Mouse (Mus musculus): ENCODE results near the gene Prkcb.
A peak's percentile ranks its signal among the peaks of the same experiment; 100 is the strongest.

Prkcb gene

DNA sequence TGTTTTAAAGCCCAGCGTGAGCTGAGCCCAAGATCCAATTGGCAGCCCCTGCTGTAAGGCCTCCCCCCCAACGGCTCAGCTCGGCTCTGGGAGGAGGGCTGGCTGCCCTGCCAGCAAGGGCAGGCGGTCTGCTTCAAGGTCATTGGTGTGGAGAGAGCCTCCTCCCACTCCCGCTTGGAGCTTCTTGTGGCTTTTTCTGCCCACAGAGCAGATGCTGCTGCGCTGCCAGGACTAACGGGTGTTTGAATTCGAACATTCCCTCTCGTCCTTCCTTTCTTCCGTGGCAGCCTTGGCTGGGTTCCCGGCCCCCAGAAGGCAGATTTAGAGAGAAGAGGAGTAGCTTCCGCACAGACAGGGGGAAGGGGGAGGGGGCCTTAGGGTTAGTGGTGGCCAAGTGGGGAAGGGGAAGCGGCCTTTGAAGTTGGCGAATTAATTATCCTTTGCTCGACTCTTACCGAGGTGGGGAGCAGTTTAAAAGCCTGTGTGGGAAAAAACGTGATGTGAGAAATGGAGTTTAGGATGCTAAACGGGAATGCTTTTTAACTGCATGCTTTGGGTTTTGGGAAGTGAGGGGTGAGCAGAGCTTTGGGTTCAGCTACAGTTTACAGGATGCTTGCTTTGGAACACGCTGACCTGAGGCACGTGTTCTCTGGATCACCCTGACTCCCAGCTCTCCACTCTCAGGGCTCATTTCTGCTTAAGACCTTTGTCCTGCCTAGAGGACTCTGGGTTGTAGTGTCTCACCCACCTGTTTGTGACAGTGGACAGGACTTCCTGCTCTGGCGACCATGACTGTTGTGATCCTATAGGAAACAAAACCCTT lies 116.2 kb downstream of the Prkcb start:
- peak; percentile 70 for DNase-seq (ENCODE audit: low read depth)

DNA sequence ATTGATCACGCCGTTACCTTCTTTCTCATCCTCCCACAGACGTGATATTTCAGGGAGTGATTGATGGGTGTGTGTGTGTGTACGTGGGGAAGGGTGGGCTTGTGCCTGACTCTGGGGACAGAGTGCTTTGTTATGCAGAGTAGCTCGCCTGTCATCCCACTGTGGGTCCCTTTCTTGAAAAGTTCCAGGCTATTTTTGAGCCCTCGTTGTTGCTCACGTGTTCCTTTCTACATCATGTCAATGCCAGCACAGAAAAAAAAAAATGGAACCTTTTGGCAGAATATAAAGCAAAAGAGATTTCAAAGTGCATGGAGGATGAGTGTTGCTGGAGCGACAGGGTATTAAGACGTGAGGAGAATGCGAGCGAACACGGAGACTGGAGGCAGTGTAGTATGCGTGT lies 118.1 kb downstream of the Prkcb start:
- no peak for DNase-seq (ENCODE audit: low read depth)

DNA sequence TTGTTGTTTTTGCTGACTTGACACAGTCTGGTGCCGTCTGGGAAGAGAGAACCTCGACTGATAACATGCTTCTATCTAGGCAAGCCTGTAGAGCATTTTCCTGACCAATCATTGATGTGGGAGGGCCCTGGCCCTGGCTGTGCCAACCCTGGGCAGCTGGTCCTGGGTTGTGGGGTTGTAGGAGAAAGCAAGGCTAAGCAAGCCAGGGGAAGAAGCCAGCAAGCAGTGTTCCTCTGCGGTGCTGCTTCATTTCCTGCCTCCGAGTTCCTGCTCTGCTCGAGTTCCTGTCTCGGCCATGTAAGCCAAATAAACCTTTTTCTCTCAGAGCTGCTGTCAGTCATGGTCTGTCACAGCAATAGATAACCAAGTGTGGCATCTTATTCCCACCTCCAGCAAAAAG lies 121.4 kb downstream of the Prkcb start:
- DNase-seq (ENCODE audit: low read depth), result no peak

DNA sequence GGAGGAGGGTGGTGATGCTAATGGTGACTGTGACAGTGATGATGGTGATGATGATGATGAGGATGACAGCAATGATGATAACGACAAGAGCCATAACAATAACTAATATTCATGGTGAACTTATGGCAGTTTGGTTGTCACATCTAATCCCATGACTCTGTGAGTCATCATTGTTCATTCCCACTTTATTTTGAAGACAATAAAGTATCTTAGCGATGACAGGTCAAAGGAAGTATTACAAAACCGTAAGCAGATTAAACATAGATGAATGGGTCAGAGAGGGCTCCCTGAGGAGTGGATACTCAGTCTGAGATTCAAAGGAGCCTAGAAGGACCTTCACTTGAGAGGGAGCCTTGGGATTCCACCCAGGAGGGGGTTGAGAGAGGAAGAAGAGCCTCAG lies 122.3 kb downstream of the Prkcb start:
- no peak for DNase-seq (ENCODE audit: low read depth)

DNA sequence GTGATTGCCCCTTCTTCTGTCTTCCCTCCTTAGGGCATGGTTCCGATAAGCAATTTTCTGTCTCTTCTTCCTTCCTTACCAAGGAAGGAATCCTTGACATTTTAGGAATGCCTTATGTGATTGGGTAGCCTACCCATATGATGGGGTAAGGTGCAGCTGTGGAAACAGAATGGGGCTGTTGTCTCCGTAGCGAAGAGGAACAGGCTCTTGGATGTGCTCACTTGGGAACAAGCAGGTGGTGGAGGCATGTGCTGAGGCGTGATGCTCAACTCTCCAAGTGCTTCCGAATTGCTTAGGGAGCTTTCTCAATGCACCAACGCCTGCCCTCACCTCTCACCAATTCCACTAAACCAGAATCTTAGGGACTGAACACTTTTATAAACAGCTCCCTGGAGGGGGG lies 124.7 kb downstream of the Prkcb start:
- no peak for DNase-seq (ENCODE audit: low read depth)

DNA sequence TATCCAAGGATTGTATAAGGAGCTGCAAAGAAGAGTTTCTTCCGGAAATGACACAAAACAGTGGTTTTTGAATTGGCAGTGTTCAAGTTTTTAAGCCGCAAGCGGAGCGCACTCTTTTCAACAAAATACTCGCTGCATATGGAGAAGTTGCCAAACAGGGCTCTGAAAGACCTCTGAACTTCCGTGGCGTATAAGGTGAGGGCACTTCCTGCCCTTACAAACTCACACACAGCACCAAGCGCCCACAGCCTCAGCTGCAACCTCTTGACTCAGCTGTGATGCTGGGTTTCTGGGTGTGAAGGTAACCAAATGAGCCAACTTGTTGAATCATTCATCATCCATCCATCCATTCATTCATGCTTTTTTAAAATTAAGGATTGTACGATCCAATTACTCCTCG lies 125.6 kb downstream of the Prkcb start:
- peak; percentile 37 for DNase-seq (ENCODE audit: low read depth)

DNA sequence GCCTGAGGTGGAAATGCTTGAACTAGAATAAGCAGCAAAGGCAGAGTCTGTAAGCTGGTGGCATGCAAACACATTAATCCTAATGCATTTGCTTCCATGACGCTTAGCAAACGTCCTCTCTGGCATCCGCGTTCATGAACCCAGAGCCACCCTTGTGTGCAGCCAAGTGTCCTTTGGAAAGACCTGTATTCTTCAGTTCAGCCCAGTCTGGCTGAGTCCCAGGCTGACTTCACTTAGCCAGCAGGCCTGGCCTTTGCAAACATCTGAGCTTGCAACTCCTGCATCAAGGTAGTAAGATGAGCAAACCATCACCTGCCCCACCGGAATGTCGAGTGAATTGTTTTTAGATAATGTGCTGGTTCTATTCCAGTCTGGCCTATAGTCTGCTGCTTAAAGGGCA lies 126.1 kb downstream of the Prkcb start:
- DNase-seq (ENCODE audit: low read depth), result no peak

DNA sequence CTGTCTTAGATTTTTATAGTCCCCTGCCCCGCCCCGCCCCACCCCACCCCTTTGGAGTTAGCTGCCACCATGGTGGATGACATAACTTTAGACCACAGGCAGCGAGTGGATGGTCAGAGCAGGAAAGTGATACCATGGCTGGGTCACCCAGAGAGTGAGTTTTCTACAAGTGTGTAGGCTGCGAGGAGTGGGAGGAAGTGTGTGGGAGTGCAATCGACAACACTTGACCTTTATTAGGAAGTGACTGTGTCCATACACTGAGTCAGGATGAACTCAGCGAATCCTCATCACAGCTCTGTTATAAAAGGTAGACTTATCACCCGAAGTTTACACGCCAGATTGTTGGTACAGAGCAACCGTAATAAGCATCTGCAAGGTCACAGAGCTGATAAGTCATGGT lies 126.8 kb downstream of the Prkcb start:
- peak; percentile 70 for DNase-seq (ENCODE audit: low read depth)

DNA sequence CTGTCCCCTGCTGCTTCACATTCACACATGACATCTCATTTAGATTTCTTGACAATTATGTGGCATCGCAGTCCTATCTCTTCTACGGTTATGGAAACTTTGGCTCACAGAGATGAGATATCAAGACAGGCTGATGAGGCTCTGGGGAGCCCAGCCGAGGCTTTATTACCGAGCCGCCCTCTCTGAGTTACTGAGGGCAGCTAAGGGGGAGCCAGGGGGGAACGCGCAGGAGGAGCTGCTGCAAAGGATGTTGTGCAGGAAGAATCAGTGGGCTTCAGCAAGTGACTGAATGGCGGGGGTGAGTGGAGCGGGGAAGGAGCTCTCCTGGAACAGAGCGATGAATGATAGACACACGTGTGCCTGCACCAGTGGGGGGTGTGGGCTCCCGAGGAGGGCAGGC lies 127.4 kb downstream of the Prkcb start:
- no peak for DNase-seq (ENCODE audit: low read depth)

GRCm38 (mm10) chr7:122418551-122418950 lies 130.0 kb downstream of the Prkcb start:
- DNase-seq (ENCODE audit: low read depth), result no peak

DNA sequence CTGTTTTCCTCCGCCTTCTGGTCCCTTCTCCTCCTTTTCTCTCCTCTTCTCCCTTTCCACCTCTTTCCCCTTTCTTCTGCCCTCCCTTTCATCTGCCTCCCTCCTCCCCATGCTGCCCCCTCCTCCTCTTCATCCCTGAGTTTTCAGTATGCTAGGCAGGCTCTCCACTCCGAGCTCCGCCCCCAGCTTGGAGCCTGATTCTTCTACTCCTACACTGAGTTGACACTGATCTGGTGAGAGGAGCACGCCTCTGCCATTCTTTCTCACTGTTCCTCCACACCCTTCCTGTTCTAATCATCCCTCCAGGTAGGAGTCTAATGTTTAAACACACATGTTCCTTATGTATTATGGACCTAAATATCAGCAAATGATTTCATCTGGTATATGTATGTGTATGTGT lies 135.3 kb downstream of the Prkcb start:
- no peak for DNase-seq (ENCODE audit: low read depth)

DNA sequence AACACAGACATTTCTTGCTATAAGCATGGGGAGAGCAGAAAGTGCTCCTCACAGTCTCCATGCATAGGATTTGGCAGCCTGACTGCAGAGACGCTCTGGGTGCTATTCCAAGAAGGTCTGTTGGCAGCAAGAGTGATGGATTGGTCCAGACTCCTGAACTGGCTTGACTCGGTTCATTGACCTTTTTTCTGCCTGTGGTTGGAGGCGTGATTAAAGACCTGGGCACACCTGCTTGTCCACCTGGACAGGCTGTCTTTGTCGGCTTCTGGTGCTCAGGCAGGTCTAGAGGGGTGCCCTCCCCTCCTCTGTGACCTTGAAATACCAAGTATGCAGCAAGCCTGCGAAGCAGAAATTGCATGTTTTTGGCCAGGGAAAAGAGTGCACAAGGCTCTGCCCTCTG lies 140.6 kb downstream of the Prkcb start:
- no peak for DNase-seq (ENCODE audit: low read depth)

DNA sequence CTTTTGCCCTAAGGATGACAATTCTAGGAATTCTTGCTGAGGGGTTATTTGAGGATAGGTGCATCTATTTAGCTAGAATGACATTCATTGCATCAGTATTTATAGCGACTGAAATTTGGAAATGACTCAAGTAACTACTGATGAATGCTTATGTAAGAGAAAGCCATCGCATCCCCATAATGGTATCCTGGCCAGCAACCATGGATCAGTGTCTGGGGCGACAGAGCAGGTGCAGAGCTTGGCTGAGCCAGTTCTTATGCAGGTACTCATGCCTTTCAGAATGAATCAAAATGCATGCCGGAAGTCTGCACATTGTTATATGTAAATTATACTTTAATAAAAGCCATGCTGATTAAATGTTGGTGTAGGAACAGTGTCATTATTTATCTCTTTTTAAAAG lies 143.8 kb downstream of the Prkcb start:
- DNase-seq (ENCODE audit: low read depth), result no peak

- no peak for DNase-seq (ENCODE audit: low read depth)
Observed at GRCm38 (mm10) chr7:122433377-122433776, 144.8 kb downstream of the Prkcb start.

GRCm38 (mm10) chr7:122434941-122435340 lies 146.4 kb downstream of the Prkcb start:
- DNase-seq (ENCODE audit: low read depth), result no peak

GRCm38 (mm10) chr7:122435561-122435960 lies 147.0 kb downstream of the Prkcb start:
- no peak for DNase-seq (ENCODE audit: low read depth)

GRCm38 (mm10) chr7:122437390-122437789 lies 148.8 kb downstream of the Prkcb start:
- DNase-seq (ENCODE audit: low read depth), result no peak

DNA sequence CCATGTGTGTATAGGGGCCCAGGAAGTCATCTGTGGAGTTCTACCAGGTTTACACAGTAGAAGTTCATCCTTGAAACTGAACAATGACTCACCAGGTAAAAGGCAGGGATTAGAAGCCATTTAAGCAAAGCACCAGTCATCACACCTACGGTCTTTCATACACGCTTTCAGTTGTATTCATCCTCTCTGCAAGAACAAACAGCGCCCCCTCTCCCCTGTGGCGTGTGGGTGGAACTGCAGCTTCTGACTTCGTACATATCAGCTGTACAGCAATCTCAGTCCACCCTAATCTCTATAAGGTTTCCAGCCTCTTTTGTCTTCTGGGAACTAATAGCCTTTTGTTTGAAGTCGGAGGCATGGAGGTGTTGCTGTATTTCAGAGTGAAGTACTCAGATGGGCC lies 156.5 kb downstream of the Prkcb start:
- DNase-seq (ENCODE audit: low read depth), result peak; percentile 35

DNA sequence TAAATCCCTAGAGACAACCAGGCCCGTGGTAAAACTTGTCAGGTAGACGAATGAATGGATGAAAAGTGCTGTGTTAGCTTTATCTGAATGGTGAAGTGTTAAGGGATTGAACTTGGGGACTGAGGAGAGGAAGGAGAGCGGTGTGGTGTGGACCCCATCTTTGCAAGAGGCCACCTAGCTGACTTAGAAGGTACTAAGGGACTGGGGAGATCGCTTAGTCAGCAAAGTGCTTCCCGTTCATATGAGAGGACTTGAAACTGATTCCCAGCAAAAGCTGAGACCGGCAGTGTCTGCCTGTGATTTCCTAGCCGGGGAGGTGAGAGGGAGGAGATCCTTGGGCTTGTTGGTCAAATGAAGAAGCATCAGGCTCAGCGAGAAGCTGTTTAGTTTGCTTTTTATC lies 164.1 kb downstream of the Prkcb start:
- no peak for DNase-seq (ENCODE audit: low read depth)

- peak; percentile 86 for DNase-seq (ENCODE audit: low read depth)
Observed at GRCm38 (mm10) chr7:122459203-122459965, 170.8 kb downstream of the Prkcb start.

- no peak for DNase-seq (ENCODE audit: low read depth)
Observed at GRCm38 (mm10) chr7:122460020-122460419, 171.5 kb downstream of the Prkcb start.

DNA sequence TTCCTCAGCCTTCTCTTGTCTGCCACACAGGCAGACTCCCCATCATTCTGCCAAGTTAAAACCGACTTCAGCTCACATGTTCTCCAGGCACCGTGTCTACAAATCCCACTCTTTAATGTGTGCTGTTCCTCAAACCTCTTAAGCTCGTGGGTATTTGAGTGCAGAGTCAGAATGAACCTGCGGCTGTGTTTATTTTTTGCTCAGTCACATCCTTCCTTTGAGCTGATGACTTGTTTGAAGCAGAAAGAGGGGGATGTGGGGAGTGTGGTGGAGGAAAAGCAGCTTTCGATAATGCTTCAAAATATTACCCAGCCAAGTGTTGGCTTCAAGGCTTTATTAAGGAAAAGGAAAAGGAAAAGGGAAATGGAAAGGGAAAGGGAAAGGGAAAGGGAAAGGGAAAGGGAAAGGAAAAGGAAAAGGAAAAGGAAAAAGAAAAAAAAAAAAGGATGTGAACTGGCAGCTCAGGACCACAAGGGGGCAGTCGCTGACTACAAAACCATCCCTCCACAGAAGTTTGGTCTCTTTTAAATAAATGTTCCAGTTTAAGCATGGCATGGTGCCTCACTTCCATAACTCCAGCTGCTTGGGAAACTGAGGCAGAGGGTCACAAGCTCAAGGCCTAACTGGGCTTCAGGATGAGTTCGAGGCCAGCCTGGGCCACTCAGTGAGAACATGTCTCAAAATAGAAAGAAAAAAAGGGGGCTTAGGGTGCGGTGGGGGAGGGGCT lies 177.4 kb downstream of the Prkcb start:
- DNase-seq (ENCODE audit: low read depth), result peak; percentile 39

- DNase-seq (ENCODE audit: low read depth), result no peak
Observed at GRCm38 (mm10) chr7:122466722-122467121, 178.2 kb downstream of the Prkcb start.
